Mouse (Mus musculus) right cerebral cortex, postnatal 4 days (tissue): ENCODE data around the gene Il16.

ENCODE experiments used
- DNase-seq: peaks from one replicate; pipeline ENCODE4 v3.0.0-alpha.2; 2022

Gene Il16

DNA sequence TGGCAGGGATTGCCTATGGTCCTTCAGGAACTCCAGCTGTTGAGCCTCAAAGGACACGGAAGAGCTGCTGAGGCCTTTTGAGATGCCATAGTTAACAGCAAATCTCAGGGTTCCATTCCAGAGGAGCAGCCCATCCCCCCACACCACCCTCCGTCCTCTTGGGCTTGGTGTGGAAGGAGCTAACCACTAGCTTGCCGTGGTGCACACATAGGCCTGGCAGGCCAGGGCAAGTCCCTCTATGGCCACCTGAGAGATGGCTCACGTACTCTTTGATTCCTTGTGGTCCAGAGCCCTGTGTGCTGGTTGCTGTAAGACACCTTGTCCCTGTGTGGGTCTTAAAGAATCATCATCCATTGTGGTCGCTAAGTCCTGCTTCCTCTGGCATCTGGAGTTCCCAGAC lies 104.9 kb downstream of the Il16 start:
- DNase-seq: no peak

DNA sequence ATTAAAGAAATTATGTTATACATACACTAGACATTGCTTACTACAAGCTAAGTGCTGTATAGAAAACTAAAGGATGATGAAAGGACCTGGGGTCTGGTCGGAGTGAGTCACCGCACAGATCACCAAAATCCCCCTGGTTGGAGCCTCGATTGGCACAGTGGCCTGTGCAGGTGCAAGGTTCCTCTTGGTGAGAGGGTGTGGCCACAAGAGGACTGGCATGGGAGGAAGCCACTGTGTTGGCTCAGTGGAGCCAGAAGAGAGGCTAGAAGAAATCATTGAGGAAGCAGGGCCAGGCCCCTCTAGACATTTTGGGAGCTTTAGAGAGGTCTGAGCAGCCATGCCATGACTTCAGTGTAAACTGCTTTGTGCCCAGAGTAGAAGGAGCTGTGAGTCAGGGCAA lies 106.4 kb downstream of the Il16 start:
- DNase-seq: no peak

DNA sequence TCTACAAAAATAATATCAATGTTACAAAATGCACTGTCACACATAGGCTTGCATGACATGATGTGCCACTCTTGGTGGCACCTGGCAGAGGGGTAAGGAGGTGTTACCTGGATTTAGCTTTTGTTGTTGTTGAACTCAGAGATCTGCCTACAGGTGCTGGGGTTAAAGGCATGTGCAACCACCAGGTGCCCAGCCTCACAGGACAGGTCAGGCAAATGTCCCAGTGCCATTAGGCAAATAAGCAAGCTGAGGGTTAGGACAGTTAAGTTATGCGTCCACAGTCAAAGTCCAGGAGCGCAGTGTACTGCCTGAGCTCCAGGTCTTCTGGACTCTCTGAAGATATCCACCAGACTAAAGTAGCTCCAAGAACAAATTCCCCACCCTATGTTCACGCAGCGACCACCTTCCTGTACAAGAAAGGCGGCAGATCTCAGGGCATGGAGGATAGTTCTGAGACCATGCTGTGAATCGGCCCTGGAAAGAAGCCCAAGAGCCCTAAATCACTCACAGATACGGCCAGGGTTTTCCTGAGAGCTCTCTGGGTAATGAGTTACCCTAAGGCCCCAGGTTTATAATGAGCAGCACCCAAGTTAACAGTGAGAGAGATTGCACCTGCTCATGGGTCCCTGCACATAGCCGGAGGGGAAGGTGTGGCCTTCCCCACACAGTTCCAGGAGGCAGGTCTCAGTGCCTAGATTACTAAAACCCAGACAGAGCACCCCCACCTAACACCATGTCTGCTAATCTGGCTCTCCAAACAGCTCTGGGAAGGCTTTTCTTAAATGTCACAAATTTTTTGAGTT lies 107.5 kb downstream of the Il16 start:
- DNase-seq: no peak

DNA sequence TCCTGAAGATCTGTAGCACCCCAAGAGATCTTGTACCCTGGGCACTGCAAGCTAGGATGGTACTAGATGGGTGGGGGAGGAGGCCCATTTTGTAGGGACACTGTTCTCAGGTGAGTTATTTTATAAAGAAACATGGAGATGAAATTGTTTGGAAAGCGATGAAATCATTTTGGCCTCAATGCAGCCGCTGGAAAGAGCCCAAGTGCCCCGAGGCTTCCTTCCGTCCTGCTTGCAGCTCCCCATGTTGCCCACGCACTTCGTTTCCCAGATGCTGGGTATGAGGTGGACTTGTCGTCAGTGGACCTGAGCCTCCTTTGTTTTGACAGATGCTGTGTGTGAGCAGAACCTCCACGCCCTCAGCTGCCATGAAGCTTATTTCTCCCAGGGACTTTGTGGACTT lies 109.1 kb downstream of the Il16 start:
- DNase-seq: no peak

DNA sequence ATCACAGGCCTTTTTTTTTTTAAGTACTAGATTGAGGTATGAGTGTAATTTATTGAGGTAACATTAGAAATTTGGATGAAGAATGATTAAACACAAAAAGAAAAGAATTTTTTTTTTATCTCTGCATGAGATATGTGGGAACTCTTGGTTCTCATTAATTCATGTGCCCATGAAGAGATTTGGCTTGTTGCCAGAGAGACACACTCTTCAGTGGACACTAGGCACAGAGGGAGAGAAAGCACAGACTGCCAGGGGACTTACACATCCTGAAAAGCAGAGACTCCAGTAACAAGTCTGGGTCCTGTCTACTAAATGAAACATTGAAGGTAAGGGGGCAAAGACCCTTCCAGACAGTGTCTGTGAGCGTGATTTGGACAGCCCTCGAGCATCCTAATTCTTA lies 109.8 kb downstream of the Il16 start:
- DNase-seq: no peak

DNA sequence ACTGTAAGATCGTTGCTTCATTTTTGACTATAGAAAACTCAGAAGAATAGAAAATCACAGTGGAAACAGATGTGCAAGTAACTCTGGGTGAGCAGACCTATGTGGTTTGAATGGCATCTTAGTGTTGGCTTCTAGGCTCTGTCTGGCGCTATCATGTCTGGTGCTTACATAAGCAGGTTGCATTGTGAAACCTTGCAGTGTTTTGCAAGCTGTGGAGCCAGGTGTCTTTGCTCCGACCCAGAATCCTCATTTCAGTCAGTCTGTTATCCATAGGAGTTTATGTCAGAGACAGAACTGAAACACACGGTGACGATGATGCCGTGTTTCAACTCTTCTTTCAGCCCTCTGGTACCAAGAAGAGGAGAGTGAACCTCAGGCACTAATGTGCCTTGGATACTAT lies 111.7 kb downstream of the Il16 start:
- no peak for DNase-seq

DNA sequence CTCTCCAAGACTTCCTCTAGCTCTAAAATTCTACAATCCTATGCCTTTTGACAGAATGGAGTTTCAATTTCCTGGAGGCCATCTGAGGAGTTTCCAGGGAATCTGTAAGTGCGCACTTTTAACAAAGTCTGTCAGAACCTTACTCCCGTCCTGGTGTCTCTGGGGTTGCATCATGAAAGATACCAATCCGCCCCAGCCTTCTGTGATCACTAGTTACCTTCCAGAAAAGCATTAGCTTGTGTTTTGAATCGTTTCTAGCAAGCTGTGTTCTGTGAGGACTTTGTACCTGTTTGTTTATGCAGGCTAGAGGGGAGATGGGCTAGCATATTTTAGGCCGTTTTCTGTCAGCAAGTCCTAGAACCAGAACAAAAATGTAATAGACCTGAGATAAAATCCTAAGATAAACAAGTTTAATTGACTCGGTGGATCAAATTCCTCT lies 112.8 kb downstream of the Il16 start:
- no peak for DNase-seq

DNA sequence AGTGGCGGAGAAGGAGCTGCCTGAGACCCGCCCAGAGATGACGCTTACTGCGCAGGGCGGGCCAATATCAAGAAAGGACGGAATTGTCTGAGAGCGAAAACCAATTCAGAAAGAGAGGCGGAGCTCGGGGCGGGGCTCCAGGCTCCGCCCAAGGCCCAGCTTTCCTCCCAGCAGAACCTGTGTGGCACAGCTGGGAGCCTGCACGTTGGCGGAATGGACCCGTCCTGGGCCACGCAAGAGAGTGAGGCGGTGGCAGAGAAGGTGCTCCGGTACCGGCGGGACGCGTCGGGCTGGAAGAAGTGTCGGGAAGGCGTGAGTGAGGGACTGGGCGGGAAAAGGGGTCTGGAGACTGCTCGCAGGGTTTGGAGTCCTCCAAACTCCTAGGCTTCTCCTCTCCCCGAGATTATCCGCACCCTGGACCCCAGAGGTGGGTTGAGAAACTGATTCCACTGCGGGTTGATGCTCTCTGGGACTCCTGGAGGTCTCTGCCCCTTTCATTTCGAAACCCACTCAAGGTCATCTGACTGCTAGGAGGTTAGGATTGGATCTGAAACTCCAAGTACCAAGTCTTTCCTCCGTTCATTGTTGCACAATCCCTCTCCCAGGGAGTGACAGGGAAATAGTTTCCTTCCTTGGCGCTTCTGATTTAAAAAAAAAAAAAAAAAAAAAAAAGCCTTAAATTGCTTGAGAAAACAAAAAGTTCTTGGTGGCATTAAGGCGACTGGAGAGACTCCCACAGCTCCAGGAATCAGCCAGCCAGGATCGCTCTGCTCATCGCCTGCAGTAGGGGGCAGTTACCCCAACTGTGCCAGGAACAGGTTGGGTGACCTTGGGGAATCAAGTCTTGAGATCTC lies 113.5 kb downstream of the Il16 start, which contains the start of gene Stard5:
Gene Stard5 (plus strand): TSS at position 132 of the 854 bp plus-strand sequence.
- DNase-seq: peak; percentile 74

DNA sequence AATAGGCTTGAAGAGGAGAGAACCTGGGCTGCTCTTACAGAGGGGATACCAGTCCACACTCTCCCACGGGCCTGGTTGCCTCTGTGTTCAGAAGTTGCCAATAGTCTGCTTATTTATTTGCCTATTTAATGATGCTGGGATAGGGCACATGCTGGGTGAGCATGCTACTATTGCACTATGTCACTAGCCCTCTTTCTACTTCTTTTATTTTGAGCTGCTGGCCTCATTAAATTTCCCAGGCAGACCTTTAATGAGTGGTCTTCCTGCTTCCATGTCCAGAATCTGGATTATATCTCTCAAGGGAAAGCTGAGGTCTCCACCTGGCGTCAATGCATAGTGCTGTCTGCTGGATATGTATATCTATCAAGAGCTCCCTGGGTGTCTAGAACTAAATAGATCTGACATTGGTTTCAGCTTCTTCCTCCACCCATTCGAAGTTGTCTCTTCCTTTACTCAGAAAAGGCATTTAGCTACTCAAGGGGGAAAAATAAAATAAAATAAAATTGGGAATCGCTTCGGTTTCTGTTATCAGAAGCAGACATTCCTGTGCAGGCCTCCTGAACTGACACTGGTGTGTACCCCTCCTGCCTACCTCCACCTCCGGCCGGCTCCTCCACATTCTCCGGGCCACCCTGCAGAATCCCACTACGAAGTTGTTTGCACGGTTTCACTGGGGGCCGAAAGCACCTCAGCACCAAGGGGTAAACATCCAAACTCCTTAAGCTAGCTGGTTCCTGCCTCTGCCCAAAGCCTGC lies 114.3 kb downstream of the Il16 start:
- DNase-seq: no peak

DNA sequence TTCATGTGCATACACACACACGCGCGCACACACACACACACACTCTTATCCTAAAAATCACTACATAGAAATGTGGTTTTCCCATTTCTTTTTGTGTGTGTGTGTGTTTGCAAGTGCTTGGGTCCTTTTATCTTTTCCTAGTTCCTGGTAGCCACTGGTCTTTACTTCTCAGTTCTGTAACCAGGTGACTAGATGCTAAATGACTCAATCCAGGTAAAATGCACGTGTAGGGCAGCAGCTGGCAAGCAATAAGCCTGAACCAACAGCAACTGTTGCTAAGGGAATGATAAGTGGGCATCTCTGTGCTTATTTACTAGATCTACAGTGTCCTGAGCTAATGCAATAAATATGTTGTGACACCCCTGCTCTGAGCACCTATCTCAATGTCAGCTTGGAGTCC lies 118.2 kb downstream of the Il16 start:
- DNase-seq: no peak

DNA sequence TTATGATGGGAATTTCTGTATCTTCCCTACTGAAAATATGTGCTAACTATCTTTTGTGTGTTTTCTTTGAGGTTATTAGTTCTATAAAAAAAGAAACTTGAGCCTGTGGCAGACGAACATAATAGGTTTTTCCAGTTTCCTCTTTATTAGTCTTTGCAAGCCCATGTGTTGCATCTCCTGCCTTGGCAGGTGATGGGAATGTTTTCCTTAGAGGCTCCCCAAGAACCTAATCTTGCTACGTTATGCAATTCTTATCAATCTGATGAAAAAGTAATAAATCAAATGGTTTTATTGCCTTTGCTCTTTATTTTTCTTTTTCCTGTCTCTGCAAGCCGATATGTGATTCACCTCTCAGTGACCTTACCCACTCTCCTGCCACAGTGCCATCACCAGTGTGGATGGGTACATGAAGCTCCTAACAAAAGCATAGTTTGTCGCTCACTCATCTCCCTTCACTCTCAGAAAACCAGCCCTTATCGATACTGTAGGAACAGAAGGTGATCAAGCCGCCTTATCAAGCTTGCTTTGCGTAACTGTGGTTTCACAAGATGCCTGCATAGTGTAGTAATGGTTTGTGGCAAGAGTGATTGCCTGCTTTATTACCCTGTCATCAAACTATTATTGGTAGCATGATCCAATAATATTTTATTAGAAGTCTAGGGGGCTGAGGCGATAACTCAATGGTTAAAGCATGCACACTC lies 118.8 kb downstream of the Il16 start:
- DNase-seq: no peak

DNA sequence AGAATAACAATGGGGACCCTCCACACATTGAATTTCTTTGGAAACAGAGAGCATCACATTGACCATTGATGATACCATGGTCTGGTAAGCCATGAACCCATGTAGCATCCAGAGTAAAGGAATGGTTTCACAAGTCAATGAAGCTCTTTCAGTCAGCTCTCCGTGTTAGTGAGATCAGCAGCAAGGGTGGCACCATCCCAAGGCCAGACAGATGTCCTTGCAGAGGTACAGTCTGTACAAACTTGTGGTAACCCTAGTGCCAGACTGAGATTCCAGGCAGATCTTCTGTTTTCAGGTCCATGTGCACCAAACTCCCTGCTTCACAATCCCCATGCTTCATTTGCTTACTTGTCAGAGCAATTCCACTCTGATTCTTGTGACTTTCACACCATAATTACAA lies 121.5 kb downstream of the Il16 start:
- no peak for DNase-seq

DNA sequence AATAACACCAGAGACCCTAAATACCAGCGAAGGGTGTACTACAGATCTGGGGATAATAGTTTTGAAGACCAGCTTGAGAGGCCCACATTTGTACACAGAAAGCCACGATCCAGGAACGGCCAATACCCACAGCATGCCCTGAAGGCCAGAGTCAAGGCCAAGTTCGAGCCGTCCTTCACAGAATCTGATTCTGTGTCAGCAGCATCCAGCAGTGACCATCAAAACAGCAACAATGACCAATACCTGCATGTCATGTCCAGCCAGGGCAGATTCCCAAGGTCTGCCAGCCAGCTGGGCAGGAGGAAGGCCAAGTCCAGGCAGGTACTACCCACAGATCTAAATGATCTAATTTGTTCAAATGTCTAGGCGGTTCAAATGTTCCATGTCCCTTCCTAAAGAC lies 122.9 kb downstream of the Il16 start:
- no peak for DNase-seq

DNA sequence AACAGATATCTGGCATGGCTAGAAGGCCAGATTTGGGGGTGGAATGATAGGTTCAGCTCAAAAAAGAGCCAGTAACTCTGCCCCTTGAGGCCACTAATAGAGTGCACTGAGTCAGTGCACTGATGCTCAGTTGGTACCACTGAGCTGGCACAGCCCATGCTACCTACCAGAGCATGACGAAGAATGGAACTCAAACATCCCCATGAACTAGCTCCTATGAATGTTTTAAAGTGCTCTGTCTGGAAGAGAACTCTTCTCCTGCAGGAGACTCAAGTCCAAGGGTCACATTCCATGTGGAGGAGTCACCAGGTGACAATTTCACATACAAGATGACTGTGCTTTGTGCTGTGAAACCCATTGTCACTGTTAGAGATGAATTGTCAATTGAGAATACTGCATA lies 126.8 kb downstream of the Il16 start:
- DNase-seq: no peak

DNA sequence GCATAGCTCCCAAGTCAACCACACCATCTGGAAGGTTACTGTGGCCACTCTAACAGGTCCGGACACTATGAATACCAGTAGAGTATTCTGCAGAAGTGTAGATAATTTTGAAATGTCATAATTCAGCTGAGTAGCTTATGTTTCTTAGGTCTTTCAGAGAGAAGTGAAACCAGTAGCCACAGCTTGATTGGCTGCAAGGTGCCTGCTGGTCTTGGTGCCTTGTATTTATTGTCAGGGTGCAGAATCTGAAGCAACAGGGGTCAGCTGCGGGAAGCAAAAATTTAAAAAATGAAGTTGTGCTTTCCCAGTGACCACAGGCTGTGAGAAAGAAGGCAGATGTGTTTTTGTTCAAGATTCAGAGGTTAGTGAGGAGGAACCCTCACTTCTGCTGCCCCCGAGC lies 129.3 kb downstream of the Il16 start:
- DNase-seq: no peak

DNA sequence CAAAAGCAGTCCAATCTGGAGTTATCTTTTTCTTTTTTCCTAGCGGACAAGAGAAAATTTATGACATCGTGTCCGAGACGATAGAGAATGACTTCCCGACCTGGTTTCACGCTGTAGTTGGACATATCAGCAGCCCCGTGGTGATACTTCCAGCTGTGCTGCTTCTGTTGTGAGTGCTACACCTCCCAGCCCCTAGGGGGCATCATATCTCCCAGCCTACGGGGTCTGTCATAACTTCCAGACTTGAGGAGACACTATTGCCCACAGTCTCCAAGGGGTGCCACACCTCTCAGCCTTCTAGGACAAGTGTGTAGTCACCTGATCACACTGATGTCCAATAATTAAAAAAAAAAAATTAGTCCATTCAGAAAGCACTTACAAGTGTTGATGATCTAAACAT lies 129.7 kb downstream of the Il16 start:
- DNase-seq: no peak

DNA sequence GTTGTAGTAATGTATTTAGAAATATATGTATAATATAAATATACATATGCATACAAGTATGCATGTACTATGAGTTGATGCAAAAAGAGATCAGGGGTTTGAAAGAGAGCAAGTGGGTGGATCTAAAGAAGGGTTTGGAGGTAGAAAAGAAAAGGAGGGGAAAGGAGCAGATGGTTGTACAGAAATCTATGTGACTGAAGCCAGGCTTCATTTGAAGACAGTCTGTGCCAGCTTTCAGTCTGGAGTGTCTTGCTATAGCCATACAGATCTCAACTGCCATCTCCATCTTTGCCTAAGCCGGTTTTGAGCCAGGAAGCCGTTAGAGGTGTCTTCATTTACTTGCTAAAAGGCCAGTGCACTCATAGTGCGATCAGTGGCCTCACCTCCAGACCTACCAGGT lies 130.3 kb downstream of the Il16 start:
- no peak for DNase-seq

DNA sequence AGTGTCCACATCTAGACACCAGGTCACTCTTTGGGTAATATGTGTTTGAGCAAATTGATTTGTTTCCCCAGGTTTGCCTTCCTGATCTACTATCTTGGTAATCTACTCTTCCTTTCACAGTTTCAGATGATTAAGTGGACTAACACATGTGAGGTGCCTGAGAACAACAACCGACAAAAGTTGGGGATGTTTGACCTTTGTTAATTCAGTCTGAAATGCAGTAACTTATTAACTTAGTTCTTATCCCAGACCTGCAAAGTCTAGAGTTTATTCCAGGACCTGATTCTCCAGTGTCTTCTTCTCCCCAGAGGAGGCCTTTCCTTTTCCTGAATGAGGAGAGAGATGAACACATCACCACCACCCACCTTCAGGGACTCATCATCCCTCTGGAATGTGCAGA lies 133.6 kb downstream of the Il16 start:
- DNase-seq: no peak

DNA sequence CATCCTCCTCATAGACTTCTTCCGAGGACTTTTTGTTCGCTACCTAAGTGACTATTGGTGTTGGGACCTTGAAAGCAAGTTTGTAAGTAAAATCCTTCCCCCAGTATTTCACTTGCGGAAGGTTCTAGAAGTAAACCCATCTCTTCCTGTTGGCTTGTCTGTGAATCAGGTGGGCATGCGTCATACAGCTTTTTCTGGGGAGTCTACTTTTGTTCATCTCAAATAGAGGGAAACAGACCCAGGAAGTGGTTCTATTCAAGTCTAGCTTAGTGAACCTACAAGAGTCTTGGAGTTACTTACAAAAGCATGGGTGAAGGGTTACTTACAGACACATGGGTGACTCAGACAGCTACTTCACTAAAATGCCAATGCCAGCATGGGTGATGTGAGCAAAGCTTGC lies 135.6 kb downstream of the Il16 start:
- DNase-seq: no peak

DNA sequence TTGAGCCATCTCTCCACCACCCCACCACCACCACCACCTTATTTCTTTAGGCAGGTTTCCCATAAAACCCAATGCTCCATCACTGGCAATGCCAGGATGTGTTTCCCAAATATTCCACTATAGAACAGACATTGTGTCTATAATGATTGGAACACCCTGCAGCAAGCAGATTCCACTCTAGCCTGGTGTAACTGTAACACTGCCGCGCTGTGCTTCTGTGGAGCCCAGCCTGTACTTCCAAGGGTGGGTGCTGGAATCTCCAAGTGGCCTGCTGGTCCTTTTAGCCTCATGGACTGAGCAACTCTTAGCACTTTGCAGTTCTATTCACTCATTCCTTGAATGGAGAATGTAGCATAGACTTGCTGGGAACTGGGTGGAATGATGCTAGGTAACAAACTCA lies 138.7 kb downstream of the Il16 start:
- no peak for DNase-seq

DNA sequence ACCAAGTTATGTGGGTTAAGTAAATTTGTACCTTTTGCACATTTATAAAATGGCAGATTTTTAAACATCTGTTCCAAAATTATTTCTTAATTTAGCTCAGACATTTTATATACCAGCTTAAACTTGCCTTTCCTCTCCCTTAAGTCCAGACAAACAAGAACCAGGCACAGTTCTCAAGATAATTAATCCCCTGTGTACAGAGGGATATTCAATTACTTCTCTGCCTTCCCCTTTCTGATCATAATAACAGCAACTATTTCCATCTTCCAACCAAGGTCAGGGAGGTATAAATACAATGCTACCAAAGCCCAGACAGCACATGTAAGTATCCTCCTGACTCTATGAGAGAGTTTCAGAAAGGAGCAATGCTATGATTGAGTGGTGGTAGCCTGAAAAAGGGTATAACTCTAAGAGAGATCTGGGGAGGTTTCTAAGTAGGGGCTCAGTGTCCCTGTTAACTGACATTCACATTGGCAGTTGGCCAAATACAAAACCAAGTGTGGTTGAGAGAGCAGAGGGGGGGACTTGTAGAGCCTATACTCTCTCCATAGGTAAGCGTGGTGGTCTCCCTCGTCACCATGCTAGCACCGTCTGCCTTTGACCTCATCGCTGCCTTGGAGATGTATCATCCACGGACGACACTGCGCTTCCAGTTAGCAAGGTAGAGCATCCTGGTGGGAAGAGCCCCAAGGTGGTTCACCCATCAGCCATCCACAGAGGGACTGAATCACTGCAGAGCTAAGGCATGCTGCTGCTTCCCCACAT lies 141.2 kb downstream of the Il16 start:
- no peak for DNase-seq

DNA sequence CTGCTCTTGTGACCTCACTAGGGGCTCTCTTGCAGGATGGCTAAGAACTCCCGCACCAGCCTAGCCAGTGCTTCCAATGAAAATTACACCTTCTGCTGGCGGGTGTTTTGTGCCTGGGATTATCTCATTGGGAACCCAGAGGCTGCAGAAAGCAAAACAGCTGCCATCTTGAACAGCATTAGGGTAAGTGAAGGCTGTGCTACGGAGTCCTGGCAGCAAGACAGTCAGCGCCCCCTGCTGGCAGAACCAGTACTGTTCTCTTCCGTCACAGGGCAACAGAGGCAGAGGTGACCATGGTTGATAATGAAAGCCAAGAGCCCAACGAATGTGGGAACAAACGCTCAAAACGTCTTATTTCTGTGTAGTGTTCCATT lies 145.6 kb downstream of the Il16 start:
- DNase-seq: peak; percentile 46
